Mouse (Mus musculus) stomach, postnatal 0 days (tissue): Measurements from ENCODE around the gene Podxl. TPM values are rescaled to one million over a fixed set of nuclear protein-coding genes. Genes with fewer than 3 reads are reported as not detected.

ENCODE experiments used
- ATAC-seq: fragments of 200-750 bp; cut with Nextera tagmentation; 2 replicates; pipeline ENCODE4 v1.8.0; 2017; ENCODE audit not compliant: low FRiP score, low TSS enrichment
- DNase-seq: peaks from one replicate; pipeline ENCODE4 v3.0.0-alpha.2; 2016; ENCODE audit warnings: low spot score
- H3K27ac ChIP-seq: fragments of 300-500 bp; sonication (generic); replicated peaks from 2 replicates; pipeline ENCODE4 v1.5.1; 2014; ENCODE audit warnings: mild to moderate bottlenecking, control low read depth
- H3K27me3 ChIP-seq: fragments of 300-500 bp; sonication (generic); 2 replicates; pipeline ENCODE4 v1.6.1; 2014; ENCODE audit warnings: low read length; ENCODE audit not compliant: control insufficient read depth, insufficient read depth
- H3K36me3 ChIP-seq: fragments of 300-500 bp; sonication (generic); 2 replicates; pipeline ENCODE4 v1.6.1; 2014; ENCODE audit warnings: low read length, mixed read lengths; ENCODE audit not compliant: control insufficient read depth, insufficient read depth
- H3K4me1 ChIP-seq: fragments of 300-500 bp; sonication (generic); replicated peaks from 2 replicates; pipeline ENCODE4 v1.6.1; 2014; ENCODE audit warnings: antibody characterized with exemption; ENCODE audit not compliant: control insufficient read depth, insufficient read depth
- H3K4me2 ChIP-seq: fragments of 300-500 bp; sonication (generic); replicated peaks from 2 replicates; pipeline ENCODE4 v1.6.1; 2014; ENCODE audit warnings: low read depth, mild to moderate bottlenecking, control low read depth, moderate library complexity
- H3K4me3 ChIP-seq: fragments of 300-500 bp; sonication (generic); 2 replicates; pipeline ENCODE4 v1.5.1; 2014; ENCODE audit warnings: low read depth, low read length, control low read depth
- H3K9ac ChIP-seq: fragments of 300-500 bp; sonication (generic); 2 replicates; pipeline ENCODE4 v1.6.1; 2014; ENCODE audit warnings: mild to moderate bottlenecking, low read length, control low read depth, mixed read lengths
- H3K9me3 ChIP-seq: fragments of 300-500 bp; sonication (generic); 2 replicates; pipeline ENCODE4 v1.6.1; 2016; ENCODE audit warnings: low read length; ENCODE audit not compliant: control insufficient read depth
- CTCF ChIP-seq: IDR thresholded peaks from 2 replicates; pipeline ENCODE4 v1.5.1; 2016; ENCODE audit warnings: antibody characterized with exemption, low read depth, mild to moderate bottlenecking, moderate library complexity
- EP300 ChIP-seq: optimal IDR thresholded peaks from 2 replicates; pipeline ENCODE3; 2016; ENCODE audit warnings: antibody characterized with exemption
- WGBS: fragments of 180-500 bp; shearing (Covaris S2); extraction: QIAGEN DNeasy Blood & Tissue Kit; methylation state at CpG from one replicate; pipeline ENCODE4 v1.1.7; 2014; 5-methylcytosine and 5-hydroxymethylcytosine counted together
- polyA plus RNA-seq: library from polyadenylated mRNA; unstranded; fragments of >200 nt; fragmentation: Nextera tagmentation; extraction: Ambion mirVana; gene quantifications from 2 replicates; pipeline ENCODE4 v1.2.1, GENCODE M21; 2015

Podxl gene
- polyA plus RNA-seq, 1 experiment from 2014 or later, result 6.6 TPM

DNA sequence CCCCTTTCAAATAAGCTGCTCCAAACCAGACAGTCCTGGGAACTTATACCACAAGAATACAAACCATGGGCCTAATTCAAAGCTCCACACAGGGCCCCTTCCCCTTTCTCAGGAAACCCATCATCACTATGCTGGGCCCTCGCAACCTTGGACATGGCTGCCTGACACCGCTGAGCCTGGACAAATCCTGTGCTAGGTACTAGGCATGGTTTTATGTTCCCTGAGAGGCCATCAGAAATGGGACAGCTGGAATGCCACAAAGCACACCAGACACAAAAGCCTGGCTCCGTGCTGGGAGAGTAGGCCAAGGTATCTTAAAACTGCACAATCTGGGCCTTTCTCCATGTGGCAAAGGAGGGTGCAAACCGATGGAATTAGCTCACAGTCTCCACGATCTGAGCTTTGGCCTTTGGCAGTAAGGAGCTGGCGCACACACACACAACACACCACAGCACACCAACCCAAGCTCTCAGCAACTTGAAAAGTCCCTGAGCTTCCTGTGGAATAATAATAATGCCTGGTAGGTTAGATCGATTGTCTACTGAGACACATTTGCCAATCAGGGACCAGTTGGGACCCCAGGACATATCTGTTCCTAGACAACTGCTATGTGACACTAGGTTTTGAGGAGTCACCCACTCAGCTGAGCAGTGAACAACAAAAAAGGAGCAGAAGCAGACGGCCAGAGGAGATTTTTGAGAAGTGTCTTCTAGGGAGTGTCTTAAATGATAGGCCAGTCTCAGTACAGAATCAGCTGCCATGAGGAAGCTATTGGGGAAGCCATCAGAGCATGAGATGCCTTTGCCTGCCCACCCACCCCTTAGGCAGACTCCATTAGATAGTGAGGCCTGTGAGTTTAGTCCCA lies 42.1 kb downstream of the Podxl start:
- 78% methylated on average over 8 of the region's 8 CpGs for WGBS
- Histone ChIP-seq H3K4me3 (no peak overlapping the region), H3K27me3 (no peaks in the 10 kb centered on the region), H3K27ac (no peak overlapping the region), H3K36me3 (no peaks in the 10 kb centered on the region), H3K4me2 (no peak overlapping the region), H3K4me1 (no peaks in the 10 kb centered on the region), H3K9me3 (no peaks in the 10 kb centered on the region), H3K9ac (no peak overlapping the region)
- TF ChIP-seq EP300 (no peak), CTCF (no peak)
- ATAC-seq (no peak), DNase-seq (no peak)

DNA sequence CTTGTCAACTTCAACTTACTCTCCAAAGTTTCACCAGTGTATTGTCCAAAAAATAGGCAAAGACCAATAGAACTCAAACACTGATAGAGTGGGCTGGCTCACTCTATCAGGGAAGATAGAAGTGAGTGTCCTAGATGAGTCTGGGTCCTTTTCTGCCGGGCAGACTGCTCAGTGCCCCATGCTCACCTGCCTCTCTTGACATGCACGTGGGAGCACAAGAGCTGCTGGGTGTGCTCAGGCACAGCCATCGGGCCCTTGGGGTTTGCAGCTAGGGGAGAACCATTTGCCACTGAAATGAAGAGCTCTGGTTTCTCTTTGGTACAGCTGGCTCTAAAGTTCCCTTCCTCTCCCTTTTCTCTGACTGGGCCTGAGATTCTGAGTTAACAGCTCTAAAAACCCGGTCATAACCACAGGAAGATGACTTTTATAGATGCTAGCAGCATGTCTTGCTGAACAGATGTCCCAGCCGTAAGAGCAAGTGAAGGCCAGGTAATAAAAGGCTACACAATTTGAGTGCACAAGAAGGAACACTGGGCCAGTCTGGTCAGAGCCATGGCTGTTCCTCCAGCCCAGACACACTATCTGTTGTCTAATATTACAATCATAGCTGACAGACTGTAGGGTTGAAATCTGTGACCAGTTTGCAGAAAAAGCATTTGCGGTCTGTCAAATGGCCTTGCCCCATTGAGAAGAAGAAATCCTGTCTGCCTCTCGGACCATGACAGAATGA lies 43.1 kb downstream of the Podxl start:
- H3K9ac ChIP-seq, result no peak overlapping the region
- no peaks in the 10 kb centered on the region for H3K27me3 ChIP-seq
- ATAC-seq (no peak), DNase-seq (no peak)
- no peak overlapping the region for H3K4me3 ChIP-seq
- no peaks in the 10 kb centered on the region for H3K4me1 ChIP-seq
- WGBS, result 72% methylated on average over 7 of the region's 7 CpGs
- H3K27ac ChIP-seq, result no peak overlapping the region
- TF ChIP-seq EP300, result no peak
- TF ChIP-seq CTCF, result no peak
- no peak overlapping the region for H3K4me2 ChIP-seq
- no peaks in the 10 kb centered on the region for H3K36me3 ChIP-seq
- H3K9me3 ChIP-seq, result no peaks in the 10 kb centered on the region

- Histone ChIP-seq H3K9me3 (no peaks in the 10 kb centered on the region), H3K9ac (no peak overlapping the region), H3K4me2 (no peak overlapping the region), H3K36me3 (no peaks in the 10 kb centered on the region), H3K27me3 (no peaks in the 10 kb centered on the region), H3K4me3 (no peak overlapping the region), H3K27ac (no peak overlapping the region), H3K4me1 (no peaks in the 10 kb centered on the region)
- DNase-seq (no peak), ATAC-seq (0 out of 2 replicates have a peak, but pooled peaks have one; percentile 21)
- WGBS, result 66% methylated on average over 8 of the region's 8 CpGs
- TF ChIP-seq EP300, result no peak
- TF ChIP-seq CTCF, result peak; percentile 72
These were observed 44.7 kb downstream of the Podxl start for GRCm38 (mm10) chr6:31519001-31519471.

- 32% methylated on average over 2 of the region's 2 CpGs for WGBS
- no peak overlapping the region for H3K9ac ChIP-seq
- DNase-seq (peak; percentile 48), ATAC-seq (peak; percentile 73)
- peak overlapping the region; percentile 53; the same call in 1 of the 2 replicates for H3K27ac ChIP-seq
- H3K4me3 ChIP-seq, result no peak overlapping the region
- no peak for TF ChIP-seq CTCF
- TF ChIP-seq EP300, result no peak
- H3K4me2 ChIP-seq, result no peak overlapping the region
- H3K9me3 ChIP-seq, result no peaks in the 10 kb centered on the region
- H3K36me3 ChIP-seq, result no peaks in the 10 kb centered on the region
- no peaks in the 10 kb centered on the region for H3K4me1 ChIP-seq
- no peaks in the 10 kb centered on the region for H3K27me3 ChIP-seq
These were observed 45.5 kb downstream of the Podxl start for GRCm38 (mm10) chr6:31518338-31518698.

DNA sequence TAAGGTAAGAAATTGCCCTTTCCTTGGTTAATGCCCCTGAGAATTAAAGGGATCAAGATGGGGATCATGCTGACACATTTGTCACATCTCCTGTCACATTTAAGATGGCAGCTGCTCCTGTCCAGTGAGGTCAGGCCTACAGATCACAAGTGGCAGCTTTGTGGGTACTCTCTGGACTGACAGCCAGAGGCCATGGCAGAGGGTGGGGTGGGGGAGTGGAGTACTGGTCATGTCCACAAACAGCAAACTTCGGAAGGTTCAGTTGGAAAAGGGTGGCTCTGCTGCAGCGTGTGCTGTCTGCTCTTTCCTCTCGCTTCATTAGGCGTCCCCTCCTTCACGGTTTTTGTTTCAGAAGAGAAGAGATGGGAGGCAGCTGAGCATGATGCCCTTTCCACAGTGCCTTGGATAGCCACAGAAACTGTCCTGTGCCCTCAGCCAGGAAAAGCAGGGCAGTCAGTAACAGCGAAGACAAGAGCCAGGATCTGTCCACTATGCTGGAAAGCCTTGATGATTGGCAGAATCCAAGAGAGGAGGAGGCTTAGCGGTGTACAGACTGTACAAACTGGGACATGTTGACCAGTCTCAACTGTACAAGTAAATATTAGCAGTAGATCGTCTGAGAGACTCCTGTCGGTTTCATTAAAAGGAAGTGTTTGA lies 46.0 kb downstream of the Podxl start:
- no peaks in the 10 kb centered on the region for H3K9me3 ChIP-seq
- WGBS, result 52% methylated on average over 9 of the region's 9 CpGs
- no peak overlapping the region for H3K4me2 ChIP-seq
- H3K27ac ChIP-seq, result peak overlapping the region; percentile 53; the same call in 1 of the 2 replicates
- H3K27me3 ChIP-seq, result no peaks in the 10 kb centered on the region
- no peaks in the 10 kb centered on the region for H3K36me3 ChIP-seq
- no peak overlapping the region for H3K9ac ChIP-seq
- TF ChIP-seq CTCF (no peak), EP300 (no peak)
- DNase-seq, result peak; percentile 18
- ATAC-seq, result peak; percentile 79
- no peaks in the 10 kb centered on the region for H3K4me1 ChIP-seq
- H3K4me3 ChIP-seq, result no peak overlapping the region
